Mouse (Mus musculus) mesoderm, embryonic 11.5 days (tissue): ENCODE data around the gene Gm27029.
"Not testable (repeated sequence)": the region's sequence is repeated elsewhere in the genome, so short reads cannot be mapped to it uniquely, and the experiment has no call there.

Source experiments
- DNase-seq: peaks from one replicate; pipeline ENCODE4 v3.0.0-alpha.2; 2012; ENCODE audit warnings: low read depth, low spot score

The Gm27029 gene

GRCm38 (mm10) chr11:101420148-101420547, 4.4 kb downstream of the Gm27029 start:
- DNase-seq = no peak

GRCm38 (mm10) chr11:101419610-101420009, 5.0 kb downstream of the Gm27029 start:
- no peak for DNase-seq

DNA sequence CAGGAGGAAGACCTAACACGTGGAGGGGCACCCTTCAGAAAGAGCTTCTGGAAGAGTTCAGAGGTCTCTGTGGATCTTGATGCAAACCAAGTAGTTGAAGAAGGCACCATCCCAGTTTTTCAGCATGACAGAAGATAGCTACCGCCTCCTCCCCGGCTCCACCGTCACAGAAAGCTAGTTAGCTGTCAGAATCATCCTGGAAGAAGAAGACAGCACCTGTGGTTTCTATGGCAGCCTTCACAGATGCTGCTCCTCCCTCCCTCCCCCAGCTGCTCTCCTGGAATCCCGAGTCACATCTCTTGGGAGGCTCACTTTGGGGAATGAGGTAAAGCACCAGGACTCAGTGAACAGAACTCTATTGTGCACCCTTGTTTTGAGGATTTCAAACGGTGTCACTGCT, 5.6 kb downstream of the Gm27029 start:
- no peak for DNase-seq

GRCm38 (mm10) chr11:101417101-101417855, 7.3 kb downstream of the Gm27029 start, which contains the start of gene Aarsd1:
Aarsd1 (minus strand) TSS chr11:101417615.
- peak; percentile 89 for DNase-seq

DNA sequence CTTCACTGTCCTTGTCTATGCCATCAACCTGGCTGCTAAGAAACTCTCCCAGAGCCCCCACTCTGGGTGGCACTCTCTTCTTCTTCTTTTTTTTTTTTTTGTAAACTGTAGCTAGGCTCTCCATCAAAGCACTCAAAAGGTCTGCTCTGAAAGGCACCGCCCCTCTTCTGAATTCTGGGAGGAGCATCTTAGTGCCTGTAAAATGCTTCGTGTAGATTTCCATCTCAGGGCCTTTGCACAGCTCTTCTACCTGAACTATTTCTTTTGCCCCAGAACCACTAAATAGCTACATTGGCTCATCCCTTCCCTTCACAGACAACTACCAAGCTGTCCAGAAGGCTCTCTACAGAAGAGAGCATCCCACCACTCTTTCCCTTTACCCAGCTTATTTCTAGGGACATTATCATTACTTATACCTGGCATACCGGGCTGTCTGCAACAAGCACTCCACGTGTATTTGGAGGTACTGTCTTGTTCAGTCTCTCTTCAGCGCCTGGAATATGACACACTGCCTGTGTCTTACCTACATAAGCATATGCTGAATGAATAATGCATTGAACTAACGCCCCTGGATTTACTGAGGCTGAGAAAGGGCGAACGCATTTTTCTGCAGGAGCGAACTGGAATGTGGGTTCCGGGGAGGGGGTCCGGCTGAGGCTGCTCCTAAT, 8.0 kb downstream of the Gm27029 start:
- DNase-seq = no peak

GRCm38 (mm10) chr11:101415306-101415705, 9.3 kb downstream of the Gm27029 start:
- DNase-seq = peak; percentile 11

DNA sequence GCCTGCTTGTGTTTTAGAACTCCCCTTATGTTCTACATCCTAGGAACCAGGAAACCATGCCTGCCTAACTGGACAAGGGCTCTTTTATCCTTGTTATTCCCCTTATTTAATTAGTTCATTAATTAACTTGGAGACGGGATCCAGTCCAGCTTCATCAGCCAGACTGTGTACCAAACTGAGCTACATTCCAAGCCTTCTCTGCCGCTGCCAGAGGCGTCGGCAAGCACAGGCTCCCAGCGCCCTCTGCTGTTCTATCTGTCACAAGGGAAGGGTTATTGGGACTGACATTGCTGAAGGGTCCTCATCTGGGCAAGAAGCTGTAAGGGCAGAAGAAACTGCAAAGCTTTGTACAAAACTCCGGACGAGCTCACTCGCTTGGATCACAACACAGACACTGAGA, 29.5 kb downstream of the Gm27029 start:
- peak; percentile 77 for DNase-seq

GRCm38 (mm10) chr11:101381817-101382216, 42.8 kb downstream of the Gm27029 start:
- DNase-seq = no peak

DNA sequence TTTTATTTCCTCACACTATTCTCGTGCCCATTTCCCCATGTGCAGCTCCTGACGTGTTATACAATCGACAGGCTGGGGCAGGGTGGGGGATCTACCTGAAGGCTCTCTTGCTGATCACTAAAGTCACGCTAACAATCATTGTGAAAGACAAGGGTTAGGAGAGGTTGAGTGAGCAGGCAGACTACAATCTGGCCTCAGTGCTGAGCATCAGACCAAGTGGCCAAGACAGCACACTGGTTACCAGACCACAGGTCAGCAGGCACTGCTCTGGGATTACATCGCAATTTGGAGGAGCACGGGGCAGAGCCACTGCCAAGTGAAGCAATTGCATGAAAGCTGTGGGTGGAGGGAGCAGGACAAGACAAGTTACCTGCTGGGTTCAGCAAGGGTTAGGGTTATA, 45.7 kb downstream of the Gm27029 start:
- DNase-seq = no peak

- not testable (repeated sequence) for DNase-seq
Observed at GRCm38 (mm10) chr11:101378196-101378595, 46.4 kb downstream of the Gm27029 start.

DNA sequence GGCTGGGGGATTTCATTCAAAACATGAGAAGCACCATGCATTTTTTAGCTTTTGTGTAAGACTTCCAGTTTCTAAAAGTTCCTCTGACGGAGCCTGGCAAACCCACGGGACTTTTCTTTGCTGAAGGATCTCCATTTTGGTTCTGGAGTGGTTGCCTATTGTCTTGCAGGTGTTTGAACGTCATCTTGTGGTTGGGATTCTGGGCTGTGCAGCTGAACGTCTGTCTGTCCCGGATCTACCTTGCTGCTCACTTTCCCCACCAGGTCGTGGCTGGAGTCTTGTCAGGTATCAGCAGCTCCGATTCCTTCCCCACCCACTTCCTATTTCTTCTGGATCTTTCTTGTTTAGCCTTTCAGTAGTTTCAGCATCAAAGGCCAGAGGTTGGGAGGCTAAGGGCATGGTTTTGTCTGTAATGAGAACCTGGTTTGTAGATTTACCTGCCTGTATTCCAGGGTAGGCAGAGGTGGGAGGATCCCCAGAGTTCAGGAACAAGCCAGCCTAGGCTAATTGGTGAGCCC, 50.1 kb downstream of the Gm27029 start:
- no peak for DNase-seq

- DNase-seq = no peak
Observed at GRCm38 (mm10) chr11:101370141-101370540, 54.5 kb downstream of the Gm27029 start.

GRCm38 (mm10) chr11:101367326-101367935, 57.2 kb downstream of the Gm27029 start, which contains the start of gene G6pc:
G6pc (plus strand) TSS chr11:101367561.
- DNase-seq = no peak

- DNase-seq = no peak
Observed at GRCm38 (mm10) chr11:101364531-101364931, 60.1 kb downstream of the Gm27029 start.

GRCm38 (mm10) chr11:101360651-101361113, 63.9 kb downstream of the Gm27029 start:
- DNase-seq = no peak

DNA sequence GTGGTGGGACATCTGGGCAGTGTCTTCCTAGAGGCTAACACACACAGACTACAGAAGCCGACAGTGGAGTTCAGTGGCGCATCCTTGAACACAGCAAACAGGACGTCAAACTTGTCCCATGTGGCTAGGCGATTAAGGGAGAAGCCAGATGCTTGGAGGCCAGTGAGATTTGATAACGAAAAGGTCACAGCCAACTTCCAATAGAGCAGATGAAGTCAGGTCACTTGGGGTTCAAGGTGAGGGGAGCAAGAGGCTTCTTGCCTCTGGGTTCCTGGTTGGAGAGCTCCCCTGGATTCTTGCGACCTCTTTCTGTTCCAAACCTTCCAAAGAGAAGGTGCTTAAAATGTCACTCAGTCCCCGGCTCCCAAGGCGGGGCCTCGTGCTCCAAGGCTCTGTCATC, 64.8 kb downstream of the Gm27029 start:
- no peak for DNase-seq

DNA sequence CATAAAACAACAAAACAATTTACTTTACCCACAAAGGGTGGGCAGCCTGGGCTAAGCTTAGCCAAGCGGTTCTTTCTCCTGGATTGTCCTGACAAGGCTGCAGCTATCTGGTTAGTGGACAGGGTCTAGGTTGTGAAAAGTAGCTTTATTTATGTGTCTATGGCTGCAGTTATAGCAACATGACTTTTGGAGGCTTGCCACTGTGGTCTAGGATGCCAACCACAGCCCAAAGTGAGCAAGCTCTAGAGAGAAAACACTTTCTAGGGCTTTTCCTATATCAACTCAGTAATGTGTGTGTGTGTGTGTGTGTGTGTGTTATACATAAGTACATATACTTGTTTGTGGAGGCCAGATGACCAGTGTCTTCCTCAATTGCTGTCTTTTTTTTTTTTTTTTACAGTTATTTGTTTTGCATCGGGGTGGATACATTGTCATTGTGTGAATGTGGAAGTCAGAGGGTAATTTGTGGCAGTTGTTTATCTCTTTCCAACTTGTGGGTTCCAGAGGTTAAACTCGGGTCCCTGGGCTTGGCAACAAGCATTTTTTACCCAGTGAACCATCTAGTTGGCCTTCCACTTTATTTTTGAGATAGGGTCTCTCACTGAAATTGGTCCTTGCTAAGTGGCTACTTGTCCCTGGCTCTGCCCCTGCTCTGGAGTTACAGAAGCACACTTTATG, 67.0 kb downstream of the Gm27029 start:
- DNase-seq = no peak
